Mouse (Mus musculus): Measurements from ENCODE around the gene Cldn7.

GRCm38 (mm10) chr11:69966006-69966859 is 1.7 kb downstream of the Cldn7 start:
- no peak for TF ChIP-seq CTCF (IDR thresholded peaks at IDR 0.05; ENCODE audit: low read depth, low read length)
- no peak for TF ChIP-seq POLR2A (IDR thresholded peaks at IDR 0.05; ENCODE audit: insufficient read depth, low read length)

Data from ES-Bruce4 (cell line).